Mouse (Mus musculus) stomach, postnatal 0 days (tissue): Measurements from ENCODE around the gene Chn2.

Experiments used
- CTCF ChIP-seq: IDR thresholded peaks from 2 replicates; pipeline ENCODE4 v1.5.1; 2016; ENCODE audit warnings: antibody characterized with exemption, low read depth, mild to moderate bottlenecking, moderate library complexity
- EP300 ChIP-seq: optimal IDR thresholded peaks from 2 replicates; pipeline ENCODE3; 2016; ENCODE audit warnings: antibody characterized with exemption

GRCm38 (mm10) chr6:54215636-54216035 lies 176.3 kb downstream of the Chn2 start:
- TF ChIP-seq CTCF: no peak
- no peak for TF ChIP-seq EP300
